Mouse (Mus musculus): ENCODE results near the gene Rnf217.

Rnf217 gene

DNA sequence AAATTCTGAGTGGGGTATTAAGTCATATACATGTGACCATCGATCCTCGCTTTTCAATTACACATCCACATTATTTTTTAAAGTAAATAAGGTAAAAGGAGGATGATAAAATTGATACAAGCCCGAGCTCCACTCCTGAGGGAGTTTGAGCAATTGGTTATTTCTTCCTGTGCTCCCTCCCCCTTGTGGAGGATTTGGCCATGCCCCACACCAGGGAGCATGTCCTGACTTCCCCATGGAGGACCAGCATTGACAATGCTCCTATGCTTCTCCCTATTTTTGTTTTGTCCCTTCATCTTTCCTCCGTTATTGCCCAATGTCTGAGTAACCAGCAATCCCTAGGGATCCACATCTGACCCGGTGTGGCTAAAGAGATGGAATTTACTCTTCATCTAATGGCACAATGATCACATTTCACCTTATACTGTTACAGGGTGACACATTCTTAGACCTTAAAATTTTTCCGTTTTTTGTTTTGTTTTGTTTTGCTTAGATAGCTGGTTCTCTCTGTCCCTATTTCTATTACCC is 53.5 kb downstream of the Rnf217 start:
- in situ Hi-C loops (cut with MboI; ENCODE audit: low sequenced_read_pairs): no loop called here

DNA sequence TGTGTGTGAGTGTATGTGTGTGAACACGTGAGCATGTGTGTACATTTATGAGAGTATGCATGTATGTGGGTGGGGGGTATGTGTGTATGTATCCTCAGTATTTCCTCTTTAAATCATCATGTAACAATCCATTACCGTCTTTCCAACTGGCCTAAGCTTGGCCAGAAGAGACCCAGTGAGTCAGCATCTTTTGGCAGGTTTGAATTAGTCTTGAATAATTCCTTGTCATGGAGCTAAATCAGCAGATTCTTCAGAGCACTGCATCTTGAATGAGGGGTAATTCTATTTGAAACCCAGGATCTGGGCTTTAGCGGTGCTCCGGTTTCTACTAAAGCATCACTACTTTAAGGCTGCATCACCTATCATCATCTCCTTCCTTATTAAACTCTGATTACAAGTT is 55.7 kb downstream of the Rnf217 start:
- in situ Hi-C loops (cut with MboI; ENCODE audit: low sequenced_read_pairs): no loop called here

DNA sequence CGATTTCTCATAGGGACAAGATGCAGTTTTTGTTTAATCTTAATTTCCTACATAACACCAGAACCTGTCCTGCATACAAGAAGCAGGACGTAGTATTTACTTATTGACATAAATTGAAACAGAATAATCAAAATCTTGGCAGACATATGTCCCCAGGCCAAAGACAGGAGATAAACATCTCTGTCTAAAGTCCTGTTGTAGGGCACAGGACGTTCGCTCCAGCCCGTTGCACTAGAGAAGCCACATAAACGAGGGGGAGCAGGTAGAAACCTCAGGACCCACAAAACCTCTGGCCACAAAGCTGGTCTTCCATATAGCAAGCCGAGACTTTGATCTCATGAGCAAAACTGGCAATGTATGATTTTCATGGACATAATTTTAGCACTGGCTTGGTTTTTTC is 57.1 kb downstream of the Rnf217 start:
- in situ Hi-C loops (cut with MboI; ENCODE audit: low sequenced_read_pairs): no loop called here

DNA sequence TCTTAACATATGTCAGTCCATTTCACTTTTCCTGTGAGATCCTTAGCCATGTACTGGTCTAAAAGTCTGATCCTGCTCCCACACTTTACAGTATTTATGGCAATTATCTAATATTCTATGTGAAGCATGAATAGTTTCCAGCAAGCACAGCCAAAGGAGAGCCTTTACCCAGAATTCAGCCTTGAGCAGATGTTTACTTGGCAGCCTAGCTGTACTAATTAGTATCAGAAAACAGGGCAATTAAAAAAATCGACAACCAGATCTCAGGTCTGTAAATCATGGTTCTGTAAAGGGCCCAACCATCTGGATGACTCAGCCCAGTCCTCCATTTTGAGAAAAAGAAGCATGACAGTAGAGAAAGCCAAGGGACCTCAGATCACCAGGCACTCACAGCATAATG is 57.6 kb downstream of the Rnf217 start:
- in situ Hi-C loops (cut with MboI; ENCODE audit: low sequenced_read_pairs): no loop called here

DNA sequence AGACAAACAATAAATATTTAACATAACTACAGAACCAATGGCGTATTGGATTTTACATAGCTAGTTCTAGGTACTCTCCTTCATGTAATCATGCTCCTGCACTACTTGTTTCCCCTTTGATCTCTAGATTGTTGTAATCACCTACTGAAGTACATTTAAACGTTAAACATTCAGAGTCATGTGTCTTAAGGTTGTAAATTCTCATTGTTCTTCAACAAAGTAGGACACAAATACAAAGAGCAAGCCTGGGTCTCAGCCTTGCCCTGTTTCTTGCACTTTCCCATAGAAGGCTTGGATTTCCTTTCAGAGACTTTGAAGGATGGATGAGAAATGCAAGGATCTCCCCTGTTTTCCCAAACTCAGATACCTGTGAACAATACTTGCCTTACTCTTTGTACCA is 61.8 kb downstream of the Rnf217 start:
- in situ Hi-C loops (cut with MboI; ENCODE audit: low sequenced_read_pairs): no loop called here

DNA sequence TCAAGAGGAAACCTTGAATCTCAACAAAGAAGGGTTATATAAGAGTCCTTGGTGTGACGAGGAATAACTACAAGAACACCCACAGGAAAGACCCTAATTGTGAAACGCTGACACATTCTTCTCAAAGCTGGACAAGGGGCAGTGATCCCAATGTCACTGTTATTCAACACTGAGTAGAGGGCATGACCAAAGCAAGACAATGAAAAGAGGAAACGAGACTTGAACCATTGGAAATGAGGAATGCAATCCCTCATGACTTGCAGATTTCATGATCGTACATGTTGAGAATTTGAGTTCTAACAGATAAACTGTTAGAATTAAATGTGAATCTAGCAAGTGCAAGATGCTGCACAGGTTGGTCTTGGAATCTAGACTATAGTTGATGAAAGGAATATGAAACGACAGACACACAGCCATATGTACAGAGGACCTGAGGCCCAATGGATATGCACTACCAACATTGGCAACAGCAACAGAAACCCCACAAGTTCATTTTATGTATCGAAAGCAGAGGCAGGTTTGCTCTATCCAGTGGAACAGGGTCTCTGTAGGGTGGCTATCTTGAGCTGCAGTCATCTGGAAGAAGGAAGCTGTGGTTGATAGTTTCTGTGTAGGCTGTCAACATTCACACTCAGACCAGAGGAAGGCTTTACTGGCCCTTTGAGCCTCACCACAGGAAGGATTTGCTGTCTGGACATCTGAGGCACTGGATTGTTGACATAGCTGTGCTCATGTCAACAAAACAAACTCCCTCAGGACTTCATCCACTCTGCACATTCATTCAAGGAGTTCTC is 64.6 kb downstream of the Rnf217 start:
- in situ Hi-C loops (cut with MboI; ENCODE audit: low sequenced_read_pairs): no loop called here

DNA sequence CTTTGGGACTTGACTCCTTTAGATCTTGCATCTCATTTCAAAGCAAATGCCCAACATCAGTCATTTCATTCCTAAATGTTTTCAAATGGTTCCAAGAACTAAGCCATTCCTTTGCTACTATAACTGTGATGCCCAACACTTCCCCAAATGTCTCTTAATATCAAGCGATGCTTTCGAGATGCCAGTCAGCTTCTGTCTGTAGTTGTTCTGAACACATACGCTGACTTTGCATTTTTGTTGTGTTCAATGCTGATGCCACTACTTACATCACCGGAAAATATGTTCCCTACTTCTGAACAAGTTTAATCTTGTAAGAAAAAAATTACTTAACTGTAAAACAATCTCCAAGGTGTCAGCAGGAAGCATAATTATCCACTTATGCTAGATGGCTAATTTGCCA is 68.5 kb downstream of the Rnf217 start:
- in situ Hi-C loops (cut with MboI; ENCODE audit: low sequenced_read_pairs): no loop called here

DNA sequence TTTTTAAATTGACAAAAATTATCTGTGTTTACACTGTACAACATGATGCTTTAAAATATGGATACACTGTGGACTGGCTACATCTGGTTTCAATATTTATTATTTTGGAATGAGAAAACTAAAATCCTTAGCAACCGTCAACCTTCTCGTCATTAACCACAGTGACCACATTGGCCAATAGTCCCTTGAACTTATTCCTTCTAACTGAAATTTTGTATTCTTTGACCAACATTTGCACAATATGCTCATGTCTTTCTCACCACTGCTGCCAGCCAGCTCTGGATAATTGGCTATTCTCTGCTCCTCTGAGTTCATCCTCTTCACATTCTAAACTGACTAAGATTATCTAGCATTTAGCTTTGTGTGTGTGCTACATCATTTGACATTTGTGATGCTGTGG is 69.6 kb downstream of the Rnf217 start:
- in situ Hi-C loops (cut with MboI; ENCODE audit: low sequenced_read_pairs): no loop called here

DNA sequence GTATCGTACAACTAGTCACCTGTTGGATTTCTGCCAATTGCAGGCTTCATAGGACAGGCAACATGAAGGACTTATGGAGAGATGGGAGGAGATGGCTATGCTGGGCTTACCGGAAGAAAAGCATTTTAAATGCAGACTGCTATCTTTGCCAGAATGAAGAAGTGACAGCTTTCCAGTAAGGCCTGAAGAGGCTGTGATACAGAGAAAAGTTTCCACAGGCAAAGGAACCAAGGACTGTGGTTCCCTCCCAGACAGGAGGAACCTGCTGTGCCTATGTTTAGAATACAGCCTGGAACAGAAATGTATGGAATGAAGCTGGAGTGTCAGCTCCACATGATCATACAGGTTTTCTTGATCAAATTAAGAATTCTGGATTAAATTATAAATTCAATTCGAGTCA is 70.3 kb downstream of the Rnf217 start:
- in situ Hi-C loops (cut with MboI; ENCODE audit: low sequenced_read_pairs): no loop called here

DNA sequence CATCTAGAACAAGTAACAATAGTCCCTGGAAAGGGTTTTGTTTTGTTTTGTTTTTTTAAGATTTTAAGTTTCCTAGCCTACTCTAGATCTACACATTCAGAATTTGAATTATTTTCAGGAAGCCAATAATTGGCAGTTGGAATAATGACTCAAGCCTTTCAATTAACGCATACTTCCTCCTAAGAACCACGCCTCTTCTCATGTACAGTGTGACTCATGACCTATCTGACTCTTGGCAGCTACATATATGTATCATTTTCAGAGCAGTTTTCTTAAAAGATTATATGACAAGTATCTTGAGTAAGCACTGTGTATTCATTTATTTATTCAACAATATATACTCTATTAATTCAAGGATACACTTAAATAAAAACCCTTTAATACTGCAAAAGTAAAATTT is 70.7 kb downstream of the Rnf217 start:
- in situ Hi-C loops (cut with MboI; ENCODE audit: low sequenced_read_pairs): no loop called here

DNA sequence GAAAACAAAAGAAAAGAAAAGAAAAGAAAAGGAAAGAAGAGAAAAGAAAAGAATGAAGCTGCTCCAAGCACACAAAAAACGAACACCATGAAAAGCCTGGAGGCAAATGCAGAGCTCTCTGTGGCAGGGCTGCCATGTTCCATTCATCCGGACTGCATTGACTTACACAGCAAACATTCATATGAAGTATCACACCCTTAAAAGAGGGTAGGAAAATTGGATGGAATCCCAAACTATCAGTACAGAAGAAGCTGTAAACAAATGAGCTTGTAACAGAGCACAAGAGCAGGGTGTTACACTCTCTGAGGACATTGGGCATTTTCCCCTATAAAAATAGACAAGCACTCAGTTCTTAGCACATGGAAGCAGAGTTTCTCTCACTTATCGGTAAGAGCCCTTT is 71.8 kb downstream of the Rnf217 start:
- in situ Hi-C loops (cut with MboI; ENCODE audit: low sequenced_read_pairs): no loop called here

DNA sequence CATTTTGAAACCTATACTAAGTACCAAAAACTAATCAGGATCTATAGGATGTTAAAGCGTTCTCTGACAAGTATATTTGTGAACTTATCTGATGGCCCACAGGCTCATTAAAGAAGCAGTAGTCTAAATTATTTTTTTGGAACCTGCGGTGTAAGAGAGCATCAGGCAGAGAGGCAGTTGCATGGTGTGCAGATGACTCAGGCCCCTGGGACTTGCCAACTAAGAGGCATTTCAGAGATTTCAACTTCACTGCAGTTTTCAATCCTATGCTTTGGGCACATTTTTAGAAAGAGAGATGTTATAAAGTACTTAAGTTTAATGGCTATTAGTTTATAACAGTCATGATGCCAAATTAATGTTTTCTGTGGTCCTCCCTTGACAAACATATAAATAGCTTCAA is 73.9 kb downstream of the Rnf217 start:
- in situ Hi-C loops (cut with MboI; ENCODE audit: low sequenced_read_pairs): no loop called here

DNA sequence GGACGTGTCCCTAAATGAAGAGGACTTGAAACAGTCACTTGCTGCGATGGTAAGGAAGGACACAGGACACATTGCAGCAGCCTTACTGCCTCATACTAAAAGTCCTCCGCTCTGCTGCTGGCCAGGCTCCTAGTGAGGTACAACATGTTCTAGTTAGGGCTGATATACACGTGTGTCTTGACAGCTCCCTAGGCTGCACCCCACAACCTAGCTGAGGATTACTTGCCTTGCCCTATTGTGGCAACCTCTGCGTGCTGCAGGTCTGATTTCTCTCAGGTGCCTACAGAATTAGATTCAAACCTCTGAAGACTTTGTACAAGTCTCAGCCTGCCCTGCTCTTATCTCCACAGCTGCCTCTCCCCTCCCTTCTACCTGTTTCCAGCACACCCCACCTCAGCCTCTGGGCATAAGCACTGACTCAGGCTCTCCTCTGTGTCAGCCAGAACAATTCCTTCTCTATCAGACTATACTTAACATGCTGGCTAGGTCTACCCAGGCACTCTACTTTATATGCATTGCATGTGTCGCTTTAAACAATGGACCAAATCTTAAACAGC is 75.6 kb downstream of the Rnf217 start:
- in situ Hi-C loops (cut with MboI; ENCODE audit: low sequenced_read_pairs): no loop called here

DNA sequence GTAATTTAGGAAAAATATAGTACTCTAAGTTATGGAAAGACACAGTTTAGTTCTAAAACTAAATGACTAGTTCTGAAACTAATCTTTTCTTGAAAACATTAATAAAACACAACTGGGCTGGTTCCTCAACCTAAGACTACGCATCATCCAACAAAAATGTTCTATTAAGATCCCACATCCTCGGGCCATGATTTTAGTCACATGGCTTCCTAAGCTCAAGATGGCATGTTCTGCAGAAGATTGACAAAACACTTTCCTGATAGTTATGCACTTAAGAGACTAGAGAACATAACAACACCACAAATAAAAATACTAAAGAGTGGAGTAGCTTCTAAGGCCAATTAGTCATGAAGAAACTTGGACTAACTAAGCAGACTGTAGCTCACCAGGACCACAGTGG is 76.2 kb downstream of the Rnf217 start:
- in situ Hi-C loops (cut with MboI; ENCODE audit: low sequenced_read_pairs): no loop called here

DNA sequence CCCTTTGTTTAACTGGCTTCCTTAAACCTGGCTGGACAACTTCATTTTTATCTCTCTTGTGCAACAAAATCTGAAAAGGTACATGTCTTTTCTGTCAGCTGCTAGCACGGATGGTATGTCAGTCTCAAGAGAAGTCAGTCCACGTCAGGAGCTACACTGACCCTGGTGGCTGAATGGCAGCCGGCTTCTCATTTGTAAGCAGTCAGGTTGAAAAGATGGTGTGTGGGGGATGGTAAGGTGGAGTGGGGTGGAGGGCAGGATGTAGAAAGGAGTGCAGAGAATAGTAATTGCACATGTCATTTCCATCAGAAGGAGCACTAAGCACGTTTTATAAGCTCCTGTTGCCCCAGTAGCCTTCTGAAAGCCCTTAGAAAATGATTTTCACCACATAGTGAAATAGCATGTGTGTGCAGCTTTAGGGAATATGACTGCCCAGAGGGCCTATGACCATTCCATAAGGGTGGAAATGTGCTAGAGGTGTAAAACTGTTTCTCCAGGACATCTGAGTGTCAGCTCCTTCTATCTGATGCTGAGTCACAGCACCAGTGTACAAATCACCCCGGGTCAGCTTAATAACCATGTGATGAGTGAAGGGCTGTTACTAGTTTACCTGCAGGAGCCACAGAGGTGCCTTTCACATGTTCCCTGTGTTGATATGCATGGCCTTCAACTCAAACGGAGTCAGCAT is 80.5 kb downstream of the Rnf217 start:
- in situ Hi-C loops (cut with MboI; ENCODE audit: low sequenced_read_pairs): no loop called here

DNA sequence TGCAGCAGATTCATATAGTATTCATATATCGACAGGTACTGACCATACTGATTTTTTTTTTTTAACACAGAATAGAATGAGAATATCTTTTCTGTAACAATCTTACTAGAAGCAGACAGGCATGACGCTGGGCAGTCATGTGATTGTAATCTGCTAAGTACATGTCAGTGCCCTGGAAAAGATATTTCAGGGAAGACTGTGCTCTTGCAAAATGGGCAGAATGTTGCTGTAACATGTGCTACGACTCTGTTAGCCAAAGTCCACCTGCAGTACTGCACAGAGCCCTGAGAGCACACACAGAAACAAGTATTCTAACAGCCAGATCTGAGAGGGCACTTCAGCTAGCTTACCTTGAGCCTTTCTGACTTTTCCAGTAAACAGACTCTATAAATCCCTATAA is 83.3 kb downstream of the Rnf217 start:
- in situ Hi-C loops (cut with MboI; ENCODE audit: low sequenced_read_pairs): no loop called here

DNA sequence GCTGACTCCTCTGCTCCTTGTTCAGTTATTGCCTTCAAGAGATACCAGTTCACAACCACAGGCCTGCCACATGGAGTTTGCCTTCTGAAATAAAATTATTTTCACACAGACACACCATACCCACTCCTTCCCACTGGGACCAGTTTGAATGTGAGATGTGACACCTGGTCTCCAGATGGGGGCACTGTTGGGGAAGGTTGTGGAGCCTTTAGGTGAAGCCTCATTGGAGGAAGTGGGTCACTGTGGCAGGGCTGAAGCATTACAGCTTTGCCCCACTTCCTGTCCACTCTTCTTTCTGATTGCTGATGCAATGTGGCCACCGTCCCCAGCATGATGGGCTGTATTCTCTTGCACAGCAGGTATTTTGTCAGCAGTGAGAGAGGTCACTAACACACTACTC is 89.6 kb downstream of the Rnf217 start:
- in situ Hi-C loops (cut with MboI; ENCODE audit: low sequenced_read_pairs): no loop called here

DNA sequence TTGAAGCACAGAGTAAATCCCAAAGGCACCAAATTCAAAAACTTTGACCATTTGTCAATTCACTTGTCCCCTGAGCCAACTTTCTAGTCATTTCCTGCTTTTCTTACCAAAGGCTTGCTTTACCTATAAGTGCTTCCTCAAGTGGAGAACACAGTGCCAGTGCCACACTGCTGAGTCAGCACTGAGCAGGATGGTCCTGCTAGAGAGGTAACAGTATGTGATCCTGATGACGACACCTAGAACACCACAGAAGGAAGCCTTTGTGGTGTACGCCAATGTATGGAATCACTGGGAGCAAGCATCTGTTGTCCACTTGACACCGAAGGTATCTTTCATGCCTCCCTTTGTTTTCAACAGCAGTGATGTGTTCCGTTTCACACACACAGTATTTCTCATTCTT is 90.8 kb downstream of the Rnf217 start:
- in situ Hi-C loops (cut with MboI; ENCODE audit: low sequenced_read_pairs): no loop called here

DNA sequence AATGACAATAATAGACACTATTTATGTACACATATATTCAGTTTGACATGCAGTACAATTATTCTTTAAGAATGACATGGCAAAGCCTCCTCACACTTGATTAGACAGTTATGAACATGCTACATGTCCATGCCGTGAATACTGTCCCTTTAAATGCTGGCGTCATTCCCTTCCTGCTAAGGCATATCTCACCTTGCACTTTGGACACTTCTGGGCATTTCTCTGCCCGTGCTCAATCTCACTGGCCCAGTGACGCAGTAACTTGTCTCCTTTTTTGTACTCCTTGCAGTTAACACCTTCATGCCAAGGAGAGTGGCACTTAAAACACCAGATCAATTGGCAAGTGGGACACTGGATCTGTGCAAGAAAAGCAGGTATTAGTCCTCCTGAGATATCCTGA is 91.8 kb downstream of the Rnf217 start:
- in situ Hi-C loops (cut with MboI; ENCODE audit: low sequenced_read_pairs): no loop called here

DNA sequence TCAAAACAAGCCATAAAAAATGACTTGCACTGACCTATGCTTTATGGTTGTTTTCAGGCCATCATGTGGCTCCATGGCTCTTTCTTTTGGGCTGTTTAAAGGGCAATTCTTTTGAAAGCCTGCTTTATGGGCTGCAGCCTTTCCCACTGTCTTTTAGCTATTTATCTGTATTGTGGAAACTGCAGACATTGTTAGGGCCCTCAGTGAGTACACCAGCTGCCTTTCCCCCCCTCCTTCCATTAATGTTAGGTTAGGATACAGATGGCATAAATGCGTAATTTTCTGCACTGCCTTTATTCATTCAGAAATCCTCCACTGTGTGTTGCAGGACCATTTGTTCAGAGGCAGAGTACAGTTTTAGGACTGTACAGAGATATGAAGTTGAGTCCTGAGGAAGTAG is 93.1 kb downstream of the Rnf217 start:
- in situ Hi-C loops (cut with MboI; ENCODE audit: low sequenced_read_pairs): no loop called here

DNA sequence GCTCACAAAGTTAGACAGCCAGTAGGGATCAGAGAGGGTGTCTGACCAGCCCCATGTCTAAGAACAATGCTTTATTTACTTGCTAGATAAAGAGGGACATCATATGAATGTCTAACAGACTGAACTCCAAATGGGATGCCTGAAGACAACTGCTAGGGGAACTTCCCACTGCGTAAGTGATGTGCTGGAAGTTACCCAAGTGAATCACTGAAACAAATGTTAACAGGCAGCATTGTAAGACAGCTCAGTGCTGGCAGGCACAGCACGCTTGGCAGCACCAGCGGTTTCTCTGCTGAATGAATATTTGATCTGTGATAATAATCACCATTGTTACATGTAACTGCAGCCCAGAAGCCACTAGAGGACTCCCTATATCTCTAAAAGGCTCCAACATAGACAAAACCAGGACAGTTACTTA is 104.8 kb downstream of the Rnf217 start:
- in situ Hi-C loops (cut with MboI; ENCODE audit: low sequenced_read_pairs): no loop called here

DNA sequence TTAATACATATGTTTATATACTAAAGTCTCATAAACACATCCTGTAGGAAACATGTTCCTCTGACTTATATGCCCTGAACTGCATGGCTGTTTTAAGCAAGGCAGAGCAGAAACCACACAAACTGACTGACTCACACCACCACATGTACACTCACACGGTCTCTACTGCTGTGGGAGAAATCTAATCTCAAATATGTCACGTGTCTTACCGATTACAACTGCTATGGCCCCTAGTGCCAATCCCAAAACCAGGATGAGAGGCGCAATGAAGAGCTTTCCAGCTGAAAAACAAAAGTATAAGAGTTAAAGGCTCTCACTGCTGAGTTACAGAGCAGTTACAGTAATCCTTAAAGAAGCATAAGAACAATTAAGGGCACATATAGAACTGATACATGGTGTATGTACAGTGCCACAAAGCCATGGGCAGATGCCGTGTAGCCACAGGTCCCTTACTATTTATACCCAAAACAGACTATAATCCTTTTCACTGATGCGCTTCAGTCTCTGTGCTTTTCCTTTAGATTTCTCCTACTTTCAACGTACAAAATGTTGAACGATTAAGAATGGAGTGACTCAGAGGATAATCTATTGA is 105.3 kb downstream of the Rnf217 start:
- in situ Hi-C loops (cut with MboI; ENCODE audit: low sequenced_read_pairs): no loop called here

Measured in CH12F3 (cell line).